Comparison of ENCODE assay signal across 23 mouse cellular contexts in the genomic region with DNA sequence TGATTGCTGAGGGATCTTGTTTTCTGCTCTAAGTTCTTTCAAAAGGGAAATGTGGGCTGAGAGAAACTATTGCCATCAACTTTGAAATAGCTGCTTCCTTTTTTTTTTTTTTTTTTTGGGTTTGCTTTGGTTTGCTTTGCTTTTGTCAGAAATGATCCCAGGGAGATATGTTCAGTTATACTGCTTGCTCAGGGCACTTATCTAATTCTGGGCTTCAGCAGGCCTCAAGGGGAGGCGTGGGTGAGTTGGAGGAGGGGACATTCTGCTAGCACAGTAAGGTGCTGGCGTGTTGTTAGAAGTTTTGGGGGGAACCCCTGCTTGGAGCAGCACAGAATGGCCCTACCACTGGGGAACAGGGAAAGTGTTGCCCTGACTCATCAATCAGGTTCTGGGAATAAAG.
A peak's percentile ranks its signal among the peaks of the same experiment; 100 is the strongest.
DNase-seq lines count a peak whose midpoint lies in the region; ATAC-seq and TF ChIP-seq lines count a peak whose summit lies in the region.
"Had no signal": no experiment of that assay in that cellular context is flagged by ENCODE, and none has a peak within 500 bp of the region (broad histone marks: within the 10 kb centered on the region; RNA-seq: fewer than 3 reads in every experiment).

No protein-coding gene starts in this region.

- peaks cover 18% of the 10 kb centered on the region for H3K36me3 ChIP-seq in heart, adult 2 months (ENCODE audit: control insufficient read depth, insufficient read depth, low read length)
- H3K36me3 ChIP-seq: embryonic facial prominence, embryonic 10.5 days; limb, embryonic 12.5 days; lung, embryonic 15.5 days; midbrain, embryonic 15.5 days; neural tube, embryonic 15.5 days had no signal

- H3K79me2 ChIP-seq in heart, adult 2 months (replicated peaks; ENCODE audit: control insufficient read depth, insufficient read depth, low read length): no peaks in the 10 kb centered on the region; the same call in 1 of the 2 replicates

- TF ChIP-seq CTCF in heart, adult 2 months (IDR thresholded peaks at IDR 0.05): no peak
- TF ChIP-seq CTCF in bone marrow, adult 2 months (IDR thresholded peaks at IDR 0.05; ENCODE audit: control insufficient read depth, insufficient read depth, low read length): no peak

- no peak overlapping the region for H3K4me3 ChIP-seq in heart, adult 2 months
- no peak overlapping the region for H3K4me3 ChIP-seq in bone marrow, adult 2 months (replicated peaks; ENCODE audit: control insufficient read depth, low read depth, low read length)
- H3K4me3 ChIP-seq: embryonic facial prominence, embryonic 10.5 days; limb, embryonic 12.5 days; lung, embryonic 15.5 days; megakaryocyte, embryonic 14.5 days; midbrain, embryonic 15.5 days; myocyte; neural tube, embryonic 15.5 days had no signal

- DNase-seq in heart, adult 2 months: peak; percentile 15 to 40
- no peak for DNase-seq in heart, adult 9 months (ENCODE audit: low spot score in 2 of 2)
- DNase-seq in A20 (ENCODE audit: low read depth, low spot score): peak; percentile 72
- DNase-seq in kidney, adult 11 months: no peak
- DNase-seq in urinary bladder, postnatal 36 days (ENCODE audit: low spot score in 2 of 2): no peak
- DNase-seq: adrenal gland, adult 8-10 months; cerebellum, adult 2 months; gastrocnemius, postnatal 10 days; thymus, adult 18-20 months; thymus, postnatal 4 days had no signal

- TF ChIP-seq POLR2A in heart, adult 2 months (IDR thresholded peaks at IDR 0.05; ENCODE audit: insufficient read depth, low read depth, low read length): no peak
- no peak for TF ChIP-seq POLR2A in bone marrow, adult 2 months (IDR thresholded peaks at IDR 0.05; ENCODE audit: borderline replicate concordance, control insufficient read depth, low read depth, low read length)

- 40% methylated on average over 2 of the region's 2 CpGs for WGBS in heart, adult 2 months
- 45% methylated on average over 2 of the region's 2 CpGs for WGBS in bone marrow, adult 2 months

- H3K27ac ChIP-seq in heart, adult 2 months: peak overlapping the region; percentile 73; the same call in 1 of the 2 replicates
- H3K27ac ChIP-seq in bone marrow, adult 2 months (ENCODE audit: control insufficient read depth, insufficient read depth, low read depth, low read length, poor library complexity): peak overlapping the region; percentile 18
- H3K27ac ChIP-seq: embryonic facial prominence, embryonic 10.5 days; hindbrain, postnatal 0 days; limb, embryonic 12.5 days; liver, embryonic 14.5 days; lung, embryonic 15.5 days; midbrain, embryonic 15.5 days; neural tube, embryonic 15.5 days had no signal

- no peak overlapping the region for H3K9ac ChIP-seq in heart, adult 2 months (ENCODE audit: low read depth, low read length)
- H3K9ac ChIP-seq: limb, embryonic 12.5 days; liver, embryonic 14.5 days; lung, embryonic 15.5 days; midbrain, embryonic 15.5 days; neural tube, embryonic 15.5 days had no signal

- TF ChIP-seq EP300 in heart, adult 2 months (IDR thresholded peaks at IDR 0.05; ENCODE audit: insufficient read depth, low read depth, low read length): no peak

- intact Hi-C loops in heart, adult 2 months (cut with DNase I): no loop called here

- peaks cover 7% of the 10 kb centered on the region for H3K4me1 ChIP-seq in heart, adult 2 months (ENCODE audit: control insufficient read depth, insufficient read depth, low read length)
- peaks cover 1% of the 10 kb centered on the region for H3K4me1 ChIP-seq in bone marrow, adult 2 months (ENCODE audit: control insufficient read depth, insufficient read depth, low read length)
- H3K4me1 ChIP-seq: embryonic facial prominence, embryonic 10.5 days; limb, embryonic 12.5 days; lung, embryonic 15.5 days; midbrain, embryonic 15.5 days; neural tube, embryonic 15.5 days had no signal

- ATAC-seq in megakaryocyte, adult 5-6 weeks (ENCODE audit: poor library complexity, severe bottlenecking): peak; percentile 47
- ATAC-seq: hindbrain, postnatal 0 days; intestine, postnatal 0 days; midbrain, embryonic 15.5 days; Patski had no signal

- H3K27me3 ChIP-seq in heart, adult 2 months (ENCODE audit: control insufficient read depth, insufficient read depth, low read length): no peaks in the 10 kb centered on the region
- H3K27me3 ChIP-seq: limb, embryonic 12.5 days; lung, embryonic 15.5 days; megakaryocyte, embryonic 14.5 days; midbrain, embryonic 15.5 days; neural tube, embryonic 15.5 days; Patski had no signal

Comparison
In these comparisons a context has a peak if more than half of its experiments do, and no peak if none do; other contexts are left out.
1. DNase-seq: peak in heart, adult 2 months (2 of 2) and A20 (single experiment); none in heart, adult 9 months (0 of 2), kidney, adult 11 months (single experiment) and urinary bladder, postnatal 36 days (0 of 2).